Mouse (Mus musculus): ENCODE results near the gene Pemt.

GRCm38 (mm10) chr11:60070599-60070998 is 24.3 kb upstream of the Pemt start:
- TF ChIP-seq RCOR1 (conservative IDR thresholded peaks at IDR 0.05; ENCODE audit: low read depth, low read length) (no peak), CTCF (conservative IDR thresholded peaks at IDR 0.05 in 1 of 2, IDR thresholded peaks at IDR 0.05 in 1 of 2; ENCODE audit: low read depth in 2 of 2, low read length in 2 of 2) (peak; percentile 74 to 90), HCFC1 (IDR thresholded peaks at IDR 0.05; ENCODE audit: low read depth, low read length) (no peak)

All from CH12.LX (cell line).